Mouse (Mus musculus): ENCODE measurements around the gene Ccng2. TPM values are rescaled to one million over a fixed set of nuclear protein-coding genes. Genes with fewer than 3 reads are reported as not detected.

Ccng2 gene
- polyA plus RNA-seq, 2 experiments: 8.2 to 14.6 TPM

DNA sequence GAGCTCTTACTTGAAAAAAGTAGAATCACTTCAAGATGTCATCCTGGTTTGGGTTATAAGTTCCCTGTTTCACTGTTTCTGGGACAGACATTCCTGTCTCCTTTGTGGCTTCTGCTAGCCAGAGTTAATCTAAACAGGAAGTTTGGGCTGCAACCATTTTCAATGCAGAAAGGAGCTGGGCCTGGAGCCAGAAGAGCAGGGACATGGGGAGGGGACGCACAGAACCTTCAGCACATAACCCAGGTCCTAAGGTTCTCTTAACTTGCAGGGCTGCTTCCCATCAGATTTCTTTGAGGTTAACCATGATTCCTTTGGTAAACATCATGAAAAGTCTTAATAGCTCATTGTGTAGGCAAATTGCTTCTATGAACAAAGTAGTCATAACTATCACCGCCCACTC lies 4.3 kb upstream of the Ccng2 start:
- ATAC-seq (ENCODE audit: insufficient read depth) (no peak), DNase-seq (ENCODE audit: low read depth in 3 of 3, low spot score in 3 of 3) (no peak)
- H3K9ac ChIP-seq (replicated peaks): no peak overlapping the region
- peaks cover 4 to 21% of the 10 kb centered on the region in 2 experiments; a peak in 3 of 4 replicates for H3K4me1 ChIP-seq (replicated peaks; ENCODE audit: control insufficient read depth in 2 of 2, insufficient read depth in 2 of 2, low read length in 1 of 2)
- WGBS (ENCODE audit: insufficient replicate concordance): 57% methylated on average over 2 of the region's 2 CpGs
- H3K4me2 ChIP-seq (ENCODE audit: low read depth): no peak overlapping the region
- H3K4me3 ChIP-seq (ENCODE audit: insufficient read depth in 1 of 2, low read depth in 2 of 2, low read length in 2 of 2): no peak overlapping the region
- no peak overlapping the region for H3K27ac ChIP-seq
- H3K9me3 ChIP-seq (ENCODE audit: control insufficient read depth, low read length): no peaks in the 10 kb centered on the region
- no peak for TF ChIP-seq EP300 (IDR thresholded peaks at IDR 0.05; ENCODE audit: low read depth)
- H3K27me3 ChIP-seq (ENCODE audit: control insufficient read depth, insufficient read depth, low read length): no peaks in the 10 kb centered on the region
- no peaks in the 10 kb centered on the region for H3K36me3 ChIP-seq (replicated peaks; ENCODE audit: control insufficient read depth, insufficient read depth, low read depth)

GRCm38 (mm10) chr5:93263396-93264075 lies 3.5 kb upstream of the Ccng2 start:
- Histone ChIP-seq H3K4me2 (ENCODE audit: low read depth) (no peak overlapping the region), H3K4me3 (ENCODE audit: insufficient read depth in 1 of 2, low read depth in 2 of 2, low read length in 2 of 2) (no peak overlapping the region), H3K27me3 (ENCODE audit: control insufficient read depth, insufficient read depth, low read length) (no peaks in the 10 kb centered on the region), H3K36me3 (replicated peaks; ENCODE audit: control insufficient read depth, insufficient read depth, low read depth) (no peaks in the 10 kb centered on the region), H3K27ac (no peak overlapping the region), H3K9ac (replicated peaks) (no peak overlapping the region), H3K9me3 (ENCODE audit: control insufficient read depth, low read length) (no peaks in the 10 kb centered on the region), H3K4me1 (replicated peaks; ENCODE audit: control insufficient read depth in 2 of 2, insufficient read depth in 2 of 2, low read length in 1 of 2) (peaks cover 4 to 21% of the 10 kb centered on the region in 2 experiments; a peak in 3 of 4 replicates)
- TF ChIP-seq CTCF (IDR thresholded peaks at IDR 0.05; ENCODE audit: low read depth) (no peak), EP300 (IDR thresholded peaks at IDR 0.05; ENCODE audit: low read depth) (no peak)
- 41% methylated on average over 6 of the region's 6 CpGs for WGBS (ENCODE audit: insufficient replicate concordance)
- DNase-seq (ENCODE audit: low read depth in 3 of 3, low spot score in 3 of 3) (no peak), ATAC-seq (ENCODE audit: insufficient read depth) (no peak)

DNA sequence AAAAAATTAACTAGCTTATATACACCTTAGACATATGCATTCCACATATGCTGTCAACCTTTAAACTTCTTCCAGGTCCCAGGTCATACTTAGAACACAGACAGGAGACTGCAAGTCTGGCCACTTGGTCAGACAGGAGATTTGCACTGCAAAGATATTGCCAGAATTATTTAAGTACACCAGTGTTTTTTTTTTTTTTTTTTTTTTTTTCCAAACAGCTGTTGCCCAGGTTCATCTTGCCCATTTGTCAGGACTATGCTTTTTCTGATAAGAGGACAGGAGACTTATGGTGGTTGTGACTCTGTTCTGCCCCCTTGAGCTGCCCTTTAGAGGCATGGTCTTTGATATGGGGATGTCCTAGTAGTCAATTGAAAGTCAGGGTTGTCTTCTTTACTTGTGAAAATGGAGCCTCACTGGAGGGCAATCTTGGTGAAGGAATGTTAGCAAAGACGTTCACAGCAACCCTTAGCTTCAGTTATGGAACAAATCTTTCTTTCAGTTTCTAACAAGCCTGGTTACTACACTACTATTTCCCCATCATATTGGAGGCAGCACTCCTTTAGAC lies 2.8 kb upstream of the Ccng2 start:
- 36% methylated on average over 1 of the region's 1 CpGs for WGBS (ENCODE audit: insufficient replicate concordance)
- no peaks in the 10 kb centered on the region for H3K9me3 ChIP-seq (ENCODE audit: control insufficient read depth, low read length)
- no peaks in the 10 kb centered on the region for H3K27me3 ChIP-seq (ENCODE audit: control insufficient read depth, insufficient read depth, low read length)
- H3K4me2 ChIP-seq (ENCODE audit: low read depth): no peak overlapping the region
- peaks cover 4 to 21% of the 10 kb centered on the region in 2 experiments; a peak in 3 of 4 replicates for H3K4me1 ChIP-seq (replicated peaks; ENCODE audit: control insufficient read depth in 2 of 2, insufficient read depth in 2 of 2, low read length in 1 of 2)
- no peak overlapping the region for H3K27ac ChIP-seq
- no peaks in the 10 kb centered on the region for H3K36me3 ChIP-seq (replicated peaks; ENCODE audit: control insufficient read depth, insufficient read depth, low read depth)
- H3K9ac ChIP-seq (replicated peaks): no peak overlapping the region
- DNase-seq (ENCODE audit: low read depth in 3 of 3, low spot score in 3 of 3) (no peak), ATAC-seq (ENCODE audit: insufficient read depth) (no peak)
- H3K4me3 ChIP-seq (ENCODE audit: insufficient read depth in 1 of 2, low read depth in 2 of 2, low read length in 2 of 2): no peak overlapping the region
- TF ChIP-seq CTCF (IDR thresholded peaks at IDR 0.05; ENCODE audit: low read depth) (no peak), EP300 (IDR thresholded peaks at IDR 0.05; ENCODE audit: low read depth) (no peak)

DNA sequence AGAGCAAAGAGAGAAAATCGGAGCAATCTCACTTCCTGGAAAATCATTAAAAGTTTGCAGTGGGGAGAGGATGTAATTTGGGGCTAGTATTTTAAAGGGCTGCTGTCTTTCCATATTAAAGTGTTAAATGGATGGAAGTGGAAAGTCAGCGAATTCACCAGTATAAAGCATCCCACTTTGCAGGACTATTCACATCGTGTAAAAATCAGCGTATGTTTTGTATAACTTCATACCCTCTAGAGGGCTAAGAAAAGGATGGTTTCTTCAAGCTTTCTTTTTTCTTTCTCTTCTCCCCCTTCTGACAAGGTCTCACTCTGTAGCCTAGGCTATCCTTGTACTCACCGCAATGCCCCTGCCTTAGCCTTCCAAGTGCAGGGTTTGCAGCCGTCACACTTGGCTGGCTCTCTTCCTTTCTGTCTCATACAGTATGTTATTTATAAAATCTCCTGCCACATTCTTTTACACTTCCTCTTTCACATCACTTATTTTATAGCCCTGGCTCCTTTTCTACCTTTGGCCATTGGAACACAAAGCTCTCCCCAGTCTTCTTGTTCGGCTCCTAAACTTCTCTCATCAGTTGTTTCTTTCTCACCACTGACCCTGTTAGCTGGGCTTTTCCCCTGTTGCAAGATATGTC lies 1.8 kb upstream of the Ccng2 start:
- Histone ChIP-seq H3K36me3 (replicated peaks; ENCODE audit: control insufficient read depth, insufficient read depth, low read depth) (no peaks in the 10 kb centered on the region), H3K9ac (replicated peaks) (no peak overlapping the region), H3K27me3 (ENCODE audit: control insufficient read depth, insufficient read depth, low read length) (no peaks in the 10 kb centered on the region), H3K4me1 (replicated peaks; ENCODE audit: control insufficient read depth in 2 of 2, insufficient read depth in 2 of 2, low read length in 1 of 2) (peaks cover 4 to 21% of the 10 kb centered on the region in 2 experiments; a peak in 3 of 4 replicates), H3K4me3 (ENCODE audit: insufficient read depth in 1 of 2, low read depth in 2 of 2, low read length in 2 of 2) (no peak overlapping the region), H3K4me2 (ENCODE audit: low read depth) (no peak overlapping the region), H3K27ac (no peak overlapping the region), H3K9me3 (ENCODE audit: control insufficient read depth, low read length) (no peaks in the 10 kb centered on the region)
- TF ChIP-seq CTCF (IDR thresholded peaks at IDR 0.05; ENCODE audit: low read depth): no peak
- no peak for TF ChIP-seq EP300 (IDR thresholded peaks at IDR 0.05; ENCODE audit: low read depth)
- WGBS (ENCODE audit: insufficient replicate concordance): 44% methylated on average over 7 of the region's 7 CpGs
- DNase-seq (ENCODE audit: low read depth in 3 of 3, low spot score in 3 of 3) (no peak), ATAC-seq (ENCODE audit: insufficient read depth) (no peak)

Data from liver, embryonic 14.5 days (tissue).